Mouse (Mus musculus): Measurements from ENCODE around the gene Pnkp.

GRCm38 (mm10) chr7:44821666-44822448 lies 35.1 kb upstream of the Pnkp start:
- TF ChIP-seq CTCF (conservative IDR thresholded peaks at IDR 0.05; ENCODE audit: insufficient read depth, insufficient read length, low read depth, low read length): peak; percentile 36; the same call in 1 of the 2 replicates
- TF ChIP-seq POLR2A (IDR thresholded peaks at IDR 0.05; ENCODE audit: low read depth, low read length): no peak
